Comparison of ENCODE assay signal across 22 mouse cellular contexts in genomic region chr7:96532804-96533400, GRCm38 (mm10).
DNase-seq lines count a peak whose midpoint lies in the region; ATAC-seq lines count a peak whose summit lies in the region.
"Had no signal": no experiment of that assay in that cellular context is flagged by ENCODE, and none has a peak within 500 bp of the region (broad histone marks: within the 10 kb centered on the region; RNA-seq: fewer than 3 reads in every experiment).

No protein-coding gene starts in this region.

- H3K9ac ChIP-seq in hindbrain, embryonic 16.5 days (ENCODE audit: low read depth, low read length) = no peak overlapping the region
- H3K9ac ChIP-seq in neural tube, embryonic 15.5 days (replicated peaks) = no peak overlapping the region
- no peak overlapping the region for H3K9ac ChIP-seq in heart, embryonic 11.5 days (ENCODE audit: low read depth, low read length)
- H3K9ac ChIP-seq: embryonic facial prominence, embryonic 15.5 days; forebrain, embryonic 12.5 days; liver, embryonic 14.5 days; lung, embryonic 15.5 days; midbrain, embryonic 12.5 days; neural tube, embryonic 13.5 days had no signal

- WGBS in hindbrain, embryonic 10.5 days = 68% methylated on average over 5 of the region's 5 CpGs
- WGBS in hindbrain, embryonic 16.5 days = 85% methylated on average over 5 of the region's 5 CpGs
- 90% methylated on average over 5 of the region's 5 CpGs for WGBS in neural tube, embryonic 15.5 days
- 76% methylated on average over 5 of the region's 5 CpGs for WGBS in heart, embryonic 11.5 days (ENCODE audit: insufficient replicate concordance)

- no peaks in the 10 kb centered on the region for H3K36me3 ChIP-seq in hindbrain, embryonic 10.5 days
- no peaks in the 10 kb centered on the region for H3K36me3 ChIP-seq in hindbrain, embryonic 16.5 days (ENCODE audit: control insufficient read depth, insufficient read depth, low read length)
- no peaks in the 10 kb centered on the region for H3K36me3 ChIP-seq in neural tube, embryonic 15.5 days
- no peaks in the 10 kb centered on the region for H3K36me3 ChIP-seq in heart, embryonic 11.5 days (ENCODE audit: control insufficient read depth, insufficient read depth, low read length)
- H3K36me3 ChIP-seq: embryonic facial prominence, embryonic 15.5 days; forebrain, embryonic 12.5 days; lung, embryonic 15.5 days; midbrain, embryonic 12.5 days; neural tube, embryonic 13.5 days had no signal

- H3K4me1 ChIP-seq in hindbrain, embryonic 10.5 days (replicated peaks) = peaks cover 26% of the 10 kb centered on the region
- no peaks in the 10 kb centered on the region for H3K4me1 ChIP-seq in hindbrain, embryonic 16.5 days (ENCODE audit: control insufficient read depth, insufficient read depth, low read depth, low read length)
- peaks cover 11% of the 10 kb centered on the region for H3K4me1 ChIP-seq in neural tube, embryonic 15.5 days
- no peaks in the 10 kb centered on the region for H3K4me1 ChIP-seq in heart, embryonic 11.5 days (ENCODE audit: control insufficient read depth, insufficient read depth, low read length)

- no peak for ATAC-seq in hindbrain, embryonic 16.5 days
- ATAC-seq in neural tube, embryonic 15.5 days (ENCODE audit: low FRiP score) = no peak
- ATAC-seq in heart, embryonic 11.5 days (replicated peaks; ENCODE audit: insufficient number of reproducible peaks, low FRiP score, low TSS enrichment) = no peak

- H3K27me3 ChIP-seq in hindbrain, embryonic 10.5 days (ENCODE audit: insufficient read depth, poor library complexity, severe bottlenecking) = no peaks in the 10 kb centered on the region
- no peaks in the 10 kb centered on the region for H3K27me3 ChIP-seq in hindbrain, embryonic 16.5 days (replicated peaks; ENCODE audit: control insufficient read depth, insufficient read depth, low read length)
- H3K27me3 ChIP-seq in neural tube, embryonic 15.5 days (replicated peaks) = no peaks in the 10 kb centered on the region
- H3K27me3 ChIP-seq in heart, embryonic 11.5 days (ENCODE audit: control insufficient read depth, insufficient read depth, low read length) = peaks cover 5% of the 10 kb centered on the region; the same call in 1 of the 2 replicates
- H3K27me3 ChIP-seq: CH12.LX; embryonic facial prominence, embryonic 15.5 days; lung, embryonic 15.5 days; neural tube, embryonic 13.5 days had no signal

- H3K9me3 ChIP-seq in hindbrain, embryonic 10.5 days = no peaks in the 10 kb centered on the region
- no peaks in the 10 kb centered on the region for H3K9me3 ChIP-seq in hindbrain, embryonic 16.5 days (ENCODE audit: control insufficient read depth, low read length)
- H3K9me3 ChIP-seq in neural tube, embryonic 15.5 days (replicated peaks) = no peaks in the 10 kb centered on the region
- no peaks in the 10 kb centered on the region for H3K9me3 ChIP-seq in heart, embryonic 11.5 days (replicated peaks; ENCODE audit: control insufficient read depth, low read length)
- H3K9me3 ChIP-seq: embryonic facial prominence, embryonic 15.5 days; forebrain, embryonic 12.5 days; lung, embryonic 15.5 days; midbrain, embryonic 12.5 days; neural tube, embryonic 13.5 days had no signal

- 0 out of 2 replicates have a peak overlapping the region, but pooled peaks have one; percentile 69 for H3K27ac ChIP-seq in hindbrain, embryonic 10.5 days
- no peak overlapping the region for H3K27ac ChIP-seq in hindbrain, embryonic 16.5 days (ENCODE audit: low read depth, low read length)
- H3K27ac ChIP-seq in neural tube, embryonic 15.5 days (replicated peaks) = no peak overlapping the region
- H3K27ac ChIP-seq in heart, embryonic 11.5 days (ENCODE audit: low read depth, low read length) = no peak overlapping the region
- H3K27ac ChIP-seq: embryonic facial prominence, embryonic 15.5 days; forebrain, embryonic 12.5 days; liver, embryonic 14.5 days; lung, embryonic 15.5 days; midbrain, embryonic 12.5 days; neural tube, embryonic 13.5 days had no signal

- H3K4me2 ChIP-seq in hindbrain, embryonic 16.5 days (ENCODE audit: low read length) = no peak overlapping the region
- no peak overlapping the region for H3K4me2 ChIP-seq in neural tube, embryonic 15.5 days
- H3K4me2 ChIP-seq in heart, embryonic 11.5 days = no peak overlapping the region
- H3K4me2 ChIP-seq: embryonic facial prominence, embryonic 15.5 days; forebrain, embryonic 12.5 days; lung, embryonic 15.5 days; midbrain, embryonic 12.5 days; neural tube, embryonic 13.5 days had no signal

- DNase-seq in hindbrain, embryonic 10.5 days (ENCODE audit: low spot score) = peak; percentile 41
- DNase-seq in neural tube, embryonic 10.5 days (ENCODE audit: extremely low spot score, low spot score) = peak; percentile 46
- DNase-seq in forelimb bud, embryonic 11.5 days (ENCODE audit: low read depth, low spot score) = peak; percentile 77
- DNase-seq in yolk sac, embryonic 10.5 days (ENCODE audit: low spot score) = peak; percentile 61
- DNase-seq in gastrocnemius, postnatal 25 days = no peak
- DNase-seq: adrenal gland, postnatal 36 days; cerebellum, adult 18-20 months; cerebellum, postnatal 36 days; gastrocnemius, postnatal 36 days; lung, postnatal 4 days; right cerebral cortex, postnatal 25 days; thymus, adult 18-20 months had no signal

- H3K4me3 ChIP-seq in hindbrain, embryonic 10.5 days = no peak overlapping the region
- no peak overlapping the region for H3K4me3 ChIP-seq in hindbrain, embryonic 16.5 days (ENCODE audit: low read length)
- no peak overlapping the region for H3K4me3 ChIP-seq in neural tube, embryonic 15.5 days (replicated peaks)
- no peak overlapping the region for H3K4me3 ChIP-seq in heart, embryonic 11.5 days (ENCODE audit: low read depth, low read length)
- H3K4me3 ChIP-seq: embryonic facial prominence, embryonic 15.5 days; forebrain, embryonic 12.5 days; lung, embryonic 15.5 days; midbrain, embryonic 12.5 days; neural tube, embryonic 13.5 days had no signal
